Mouse (Mus musculus): ENCODE data around the gene Insl3. TPM values are rescaled to one million over a fixed set of nuclear protein-coding genes. Genes with fewer than 3 reads are reported as not detected.

The Insl3 gene
- polyA plus RNA-seq, 1 experiment from 2014 or later = 0.48 TPM

DNA sequence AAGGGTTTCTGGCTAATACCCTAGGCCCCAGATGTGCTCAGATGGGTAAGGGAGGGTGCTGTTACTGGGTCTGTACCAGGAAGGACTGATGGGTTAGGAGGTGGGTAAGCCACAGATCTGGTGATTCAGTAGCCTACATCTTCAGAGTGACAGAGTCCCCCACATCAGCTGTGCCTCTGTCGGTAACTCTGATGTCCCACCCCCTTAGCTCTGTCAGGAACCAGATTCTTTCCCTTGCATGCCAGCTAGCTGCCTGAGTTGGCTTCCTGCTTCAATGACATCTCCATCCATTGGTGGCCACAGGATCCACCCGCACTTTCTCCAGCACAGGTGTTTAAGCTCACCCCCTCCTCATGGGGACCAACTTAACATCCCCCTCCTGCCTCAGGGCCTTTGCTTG is 22.6 kb downstream of the Insl3 start:
- DNase-seq (ENCODE audit: low spot score, missing footprints) (no peak), ATAC-seq (ENCODE audit: low FRiP score) (no peak)
- no peaks in the 10 kb centered on the region for H3K36me3 ChIP-seq (ENCODE audit: control insufficient read depth, insufficient read depth, low read length)
- H3K4me3 ChIP-seq (ENCODE audit: low read depth, low read length) = no peak overlapping the region
- H3K27me3 ChIP-seq (ENCODE audit: control insufficient read depth, insufficient read depth, low read length) = peaks cover 11% of the 10 kb centered on the region
- no peak overlapping the region for H3K9ac ChIP-seq (ENCODE audit: low read length)
- peaks cover 2% of the 10 kb centered on the region; the same call in 1 of the 2 replicates for H3K4me1 ChIP-seq (ENCODE audit: control insufficient read depth, insufficient read depth, low read length)
- no peaks in the 10 kb centered on the region for H3K9me3 ChIP-seq (ENCODE audit: control insufficient read depth, low read length)
- WGBS = 76% methylated on average over 2 of the region's 2 CpGs
- no peak overlapping the region for H3K27ac ChIP-seq (ENCODE audit: low read depth, low read length)
- no peak overlapping the region for H3K4me2 ChIP-seq

DNA sequence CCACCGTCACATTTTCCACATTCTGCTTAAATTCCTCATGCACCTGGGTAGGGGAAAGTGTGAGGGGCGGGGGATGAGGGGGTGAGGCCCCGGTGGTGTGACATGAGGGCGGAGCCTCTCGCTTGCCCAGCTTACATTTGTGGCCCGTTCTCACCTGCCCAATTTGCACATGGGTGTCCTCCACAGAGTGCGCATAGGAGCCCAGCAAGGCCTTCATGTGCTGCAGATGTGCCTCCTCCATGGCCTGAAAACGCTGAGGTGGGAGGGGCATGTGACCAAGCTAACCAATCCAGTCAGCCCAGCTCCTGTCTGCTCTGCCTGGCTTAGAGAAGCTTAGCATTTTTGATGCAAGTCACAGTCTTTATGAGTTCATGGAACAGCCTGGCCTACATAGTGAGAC is 26.5 kb downstream of the Insl3 start:
- Histone ChIP-seq H3K27me3 (ENCODE audit: control insufficient read depth, insufficient read depth, low read length) (no peaks in the 10 kb centered on the region), H3K4me2 (no peak overlapping the region), H3K9me3 (ENCODE audit: control insufficient read depth, low read length) (no peaks in the 10 kb centered on the region), H3K9ac (ENCODE audit: low read length) (no peak overlapping the region), H3K27ac (ENCODE audit: low read depth, low read length) (no peak overlapping the region), H3K4me3 (ENCODE audit: low read depth, low read length) (no peak overlapping the region), H3K36me3 (ENCODE audit: control insufficient read depth, insufficient read depth, low read length) (no peaks in the 10 kb centered on the region), H3K4me1 (ENCODE audit: control insufficient read depth, insufficient read depth, low read length) (peaks cover 17% of the 10 kb centered on the region)
- DNase-seq (ENCODE audit: low spot score, missing footprints) (no peak), ATAC-seq (ENCODE audit: low FRiP score) (no peak)
- WGBS = 61% methylated on average over 8 of the region's 8 CpGs

DNA sequence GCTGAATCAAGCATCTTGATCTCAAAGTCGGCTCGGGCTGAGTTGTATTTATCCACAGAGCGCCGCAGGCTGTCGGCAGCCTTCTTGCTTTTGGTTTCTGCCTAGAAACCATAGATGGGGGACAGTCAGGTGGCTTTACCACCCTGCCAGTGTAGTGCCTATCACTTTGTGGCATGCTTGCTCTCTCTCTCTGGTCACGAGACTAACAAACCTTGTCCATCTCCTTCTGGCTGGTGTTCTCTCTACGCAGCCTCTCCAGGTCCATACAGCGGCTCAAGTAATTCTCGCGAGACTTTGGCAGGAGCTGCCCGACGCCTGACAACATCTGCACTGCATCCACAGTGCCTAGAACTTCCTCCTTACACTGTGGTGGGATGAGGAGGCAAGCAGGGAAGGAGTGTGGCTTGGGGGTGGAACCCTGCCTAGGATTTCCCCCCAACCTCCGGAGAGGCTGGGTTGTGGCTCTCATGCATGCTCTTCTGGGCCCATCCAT is 27.6 kb downstream of the Insl3 start:
- Histone ChIP-seq H3K27me3 (ENCODE audit: control insufficient read depth, insufficient read depth, low read length) (no peaks in the 10 kb centered on the region), H3K36me3 (ENCODE audit: control insufficient read depth, insufficient read depth, low read length) (no peaks in the 10 kb centered on the region), H3K4me3 (ENCODE audit: low read depth, low read length) (no peak overlapping the region), H3K4me1 (ENCODE audit: control insufficient read depth, insufficient read depth, low read length) (peaks cover 28% of the 10 kb centered on the region), H3K4me2 (no peak overlapping the region), H3K9ac (ENCODE audit: low read length) (no peak overlapping the region), H3K9me3 (ENCODE audit: control insufficient read depth, low read length) (no peaks in the 10 kb centered on the region), H3K27ac (ENCODE audit: low read depth, low read length) (no peak overlapping the region)
- 91% methylated on average over 13 of the region's 13 CpGs for WGBS
- DNase-seq (ENCODE audit: low spot score, missing footprints) (peak; percentile 59), ATAC-seq (ENCODE audit: low FRiP score) (no peak)

DNA sequence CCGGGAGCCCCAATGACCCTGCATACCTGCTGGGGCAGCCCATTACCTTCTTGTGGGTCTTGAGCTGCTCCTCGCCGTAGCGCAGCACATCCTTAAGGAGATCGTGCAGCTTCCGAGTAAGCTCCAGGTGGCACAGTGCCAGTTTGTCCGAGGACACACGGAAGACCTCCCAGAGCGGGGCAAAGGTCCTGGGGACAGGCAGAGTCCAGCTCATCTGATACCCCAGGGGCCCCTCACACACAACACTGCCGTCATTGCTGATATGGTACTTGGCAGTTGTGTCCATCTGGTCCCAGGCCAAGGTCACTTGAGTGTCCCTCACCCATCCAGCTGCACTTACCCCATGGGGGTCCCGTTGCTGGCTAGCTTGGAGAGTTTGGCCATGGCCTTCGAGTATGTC is 28.1 kb downstream of the Insl3 start:
- Histone ChIP-seq H3K9me3 (ENCODE audit: control insufficient read depth, low read length) (no peaks in the 10 kb centered on the region), H3K9ac (ENCODE audit: low read length) (no peak overlapping the region), H3K4me2 (no peak overlapping the region), H3K4me1 (ENCODE audit: control insufficient read depth, insufficient read depth, low read length) (peaks cover 29% of the 10 kb centered on the region), H3K36me3 (ENCODE audit: control insufficient read depth, insufficient read depth, low read length) (no peaks in the 10 kb centered on the region), H3K4me3 (ENCODE audit: low read depth, low read length) (no peak overlapping the region), H3K27ac (ENCODE audit: low read depth, low read length) (no peak overlapping the region), H3K27me3 (ENCODE audit: control insufficient read depth, insufficient read depth, low read length) (no peaks in the 10 kb centered on the region)
- WGBS = 92% methylated on average over 12 of the region's 12 CpGs
- ATAC-seq (ENCODE audit: low FRiP score) (no peak), DNase-seq (ENCODE audit: low spot score, missing footprints) (peak; percentile 45)

DNA sequence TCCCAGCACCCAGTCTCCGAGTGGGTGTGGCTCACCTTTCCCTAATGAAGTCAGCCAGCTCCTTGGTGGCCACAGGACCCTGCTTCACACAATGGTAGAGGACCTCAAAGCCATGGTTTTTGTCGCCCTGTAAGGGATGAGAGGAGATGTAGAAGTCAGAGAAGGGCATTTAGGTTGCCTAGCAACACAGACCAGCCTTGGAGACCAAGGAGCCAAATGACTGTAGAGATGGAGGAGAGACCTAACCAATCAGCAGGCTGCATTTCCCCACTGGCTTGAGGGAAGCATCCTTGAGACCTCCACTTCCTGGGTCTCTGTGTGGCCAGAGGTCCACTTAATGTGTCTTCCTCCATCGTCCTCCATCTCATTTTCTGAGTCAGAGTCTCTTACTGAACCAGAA is 29.2 kb downstream of the Insl3 start:
- H3K4me1 ChIP-seq (ENCODE audit: control insufficient read depth, insufficient read depth, low read length) = peaks cover 33% of the 10 kb centered on the region

DNA sequence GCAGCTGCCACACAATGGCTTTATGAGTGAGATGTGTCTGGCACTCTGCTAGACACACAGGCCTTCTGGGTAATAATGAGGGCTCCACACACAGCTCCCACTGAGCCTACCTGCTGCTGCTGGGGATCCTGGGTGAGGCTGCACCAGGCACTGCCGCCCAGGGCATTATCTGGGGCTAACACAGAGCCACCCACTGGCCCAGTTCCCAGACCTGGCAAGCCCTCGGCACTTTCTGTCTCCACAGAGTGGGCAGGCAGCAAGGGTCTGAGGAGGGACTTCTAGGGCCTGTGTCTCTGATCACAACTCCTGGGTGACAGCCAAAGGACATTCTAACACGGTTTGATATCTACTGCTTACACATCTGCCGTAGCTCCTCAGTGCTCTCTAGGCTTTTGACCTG is 30.2 kb downstream of the Insl3 start:
- Histone ChIP-seq H3K27ac (ENCODE audit: low read depth, low read length) (no peak overlapping the region; the same call in 1 of the 2 replicates), H3K9ac (ENCODE audit: low read length) (no peak overlapping the region), H3K4me3 (ENCODE audit: low read depth, low read length) (no peak overlapping the region), H3K9me3 (ENCODE audit: control insufficient read depth, low read length) (no peaks in the 10 kb centered on the region), H3K4me1 (ENCODE audit: control insufficient read depth, insufficient read depth, low read length) (peaks cover 33% of the 10 kb centered on the region), H3K4me2 (no peak overlapping the region), H3K27me3 (ENCODE audit: control insufficient read depth, insufficient read depth, low read length) (no peaks in the 10 kb centered on the region), H3K36me3 (ENCODE audit: control insufficient read depth, insufficient read depth, low read length) (no peaks in the 10 kb centered on the region)
- 63% methylated on average over 4 of the region's 4 CpGs for WGBS
- no peak for ATAC-seq (ENCODE audit: low FRiP score)
- no peak for DNase-seq (ENCODE audit: low spot score, missing footprints)

More for the DNA sequence above, 29.2 kb downstream of the Insl3 start:
- Histone ChIP-seq H3K9ac (ENCODE audit: low read length) (no peak overlapping the region), H3K36me3 (ENCODE audit: control insufficient read depth, insufficient read depth, low read length) (no peaks in the 10 kb centered on the region), H3K27ac (ENCODE audit: low read depth, low read length) (no peak overlapping the region), H3K9me3 (ENCODE audit: control insufficient read depth, low read length) (no peaks in the 10 kb centered on the region), H3K4me2 (no peak overlapping the region), H3K4me3 (ENCODE audit: low read depth, low read length) (no peak overlapping the region), H3K27me3 (ENCODE audit: control insufficient read depth, insufficient read depth, low read length) (no peaks in the 10 kb centered on the region)
- no peak for ATAC-seq (ENCODE audit: low FRiP score)
- DNase-seq (ENCODE audit: low spot score, missing footprints) = peak; percentile 72
- WGBS = 29% methylated on average over 3 of the region's 3 CpGs

DNA sequence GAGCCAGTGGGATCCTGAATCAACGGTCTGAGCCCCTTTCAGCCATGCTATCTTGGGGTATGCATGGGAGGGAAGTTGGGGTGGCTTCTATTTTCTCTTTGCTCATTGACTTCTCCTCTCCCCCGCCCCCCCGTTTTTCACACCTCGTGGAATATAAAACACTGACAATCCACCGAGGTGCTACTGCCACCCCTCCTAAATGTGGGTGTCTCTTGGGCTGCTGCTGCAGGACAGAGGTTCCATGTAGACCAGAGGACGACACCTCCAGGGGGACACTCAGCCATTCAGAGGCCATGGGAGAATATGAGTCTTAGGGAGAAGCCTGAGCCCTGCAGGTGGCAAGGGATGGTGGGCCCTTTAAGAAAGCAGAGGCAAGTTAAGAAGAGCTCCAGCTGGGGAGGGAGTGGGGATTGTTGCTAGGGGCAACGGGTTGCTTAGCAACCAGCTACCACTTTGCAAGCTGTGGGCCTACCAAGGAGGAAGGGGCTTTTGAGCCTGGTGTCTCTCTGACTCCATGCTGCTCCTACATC is 31.0 kb downstream of the Insl3 start:
- Histone ChIP-seq H3K4me2 (peak overlapping the region; percentile 15; the same call in 1 of the 2 replicates), H3K4me3 (ENCODE audit: low read depth, low read length) (no peak overlapping the region), H3K27ac (ENCODE audit: low read depth, low read length) (peak overlapping the region; percentile 52; the same call in 1 of the 2 replicates), H3K36me3 (ENCODE audit: control insufficient read depth, insufficient read depth, low read length) (no peaks in the 10 kb centered on the region), H3K27me3 (ENCODE audit: control insufficient read depth, insufficient read depth, low read length) (no peaks in the 10 kb centered on the region), H3K9ac (ENCODE audit: low read length) (no peak overlapping the region), H3K9me3 (ENCODE audit: control insufficient read depth, low read length) (no peaks in the 10 kb centered on the region), H3K4me1 (ENCODE audit: control insufficient read depth, insufficient read depth, low read length) (peaks cover 36% of the 10 kb centered on the region)
- ATAC-seq (ENCODE audit: low FRiP score) (peak; percentile 85), DNase-seq (ENCODE audit: low spot score, missing footprints) (peak; percentile 99)
- WGBS = 19% methylated on average over 7 of the region's 7 CpGs

DNA sequence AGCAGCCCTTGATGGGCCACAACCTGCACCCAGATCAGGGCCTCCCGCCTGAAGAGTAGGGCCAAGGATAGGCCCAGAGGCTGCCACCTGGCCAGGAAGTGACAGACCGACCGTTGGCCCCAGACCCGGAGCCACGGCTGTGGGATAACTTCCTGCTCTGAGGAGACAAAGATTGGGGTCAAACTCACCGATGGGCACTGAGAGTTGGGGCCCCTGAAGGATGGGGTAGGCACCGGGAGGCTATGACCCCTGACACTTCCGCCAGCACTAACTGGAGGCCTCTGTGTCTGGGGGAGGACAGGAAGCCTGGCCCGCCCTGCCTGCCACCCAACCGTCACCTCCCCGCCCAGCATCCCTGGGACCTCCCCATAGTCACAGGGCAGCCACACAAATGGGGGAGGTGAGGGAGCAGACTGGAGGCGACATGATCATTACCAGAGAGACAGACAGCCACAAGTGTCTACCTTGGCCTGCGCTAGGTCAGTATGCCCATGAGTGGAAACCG is 34.1 kb downstream of the Insl3 start:
- ATAC-seq (ENCODE audit: low FRiP score) = no peak
- H3K27me3 ChIP-seq (ENCODE audit: control insufficient read depth, insufficient read depth, low read length) = peaks cover 3% of the 10 kb centered on the region; the same call in 1 of the 2 replicates
- H3K4me3 ChIP-seq (ENCODE audit: low read depth, low read length) = no peak overlapping the region
- no peaks in the 10 kb centered on the region for H3K36me3 ChIP-seq (ENCODE audit: control insufficient read depth, insufficient read depth, low read length)
- DNase-seq (ENCODE audit: low spot score, missing footprints) = no peak
- peaks cover 39% of the 10 kb centered on the region for H3K4me1 ChIP-seq (ENCODE audit: control insufficient read depth, insufficient read depth, low read length)
- no peaks in the 10 kb centered on the region for H3K9me3 ChIP-seq (ENCODE audit: control insufficient read depth, low read length)
- no peak overlapping the region for H3K4me2 ChIP-seq
- H3K9ac ChIP-seq (ENCODE audit: low read length) = no peak overlapping the region
- H3K27ac ChIP-seq (ENCODE audit: low read depth, low read length) = no peak overlapping the region
- WGBS = 74% methylated on average over 14 of the region's 14 CpGs

DNA sequence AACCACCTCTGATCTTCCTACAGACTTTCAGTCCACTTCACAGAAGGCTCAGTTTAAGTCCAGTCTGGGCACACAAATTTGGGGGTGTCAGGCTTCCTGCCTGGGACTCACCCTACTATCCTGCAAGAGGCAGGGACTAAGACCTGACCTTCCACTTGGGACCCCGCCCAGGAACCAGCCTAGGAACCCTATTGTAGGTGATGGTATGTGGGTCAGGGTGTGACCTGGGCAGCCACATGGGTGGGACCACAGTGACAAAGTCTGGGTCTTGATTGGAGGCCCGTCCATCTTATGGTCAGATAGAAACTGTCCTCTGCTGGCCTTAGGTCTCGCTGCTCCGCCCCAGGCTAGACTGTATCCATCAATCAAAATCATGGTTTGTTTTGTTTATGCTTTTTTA is 35.4 kb downstream of the Insl3 start:
- Histone ChIP-seq H3K4me1 (ENCODE audit: control insufficient read depth, insufficient read depth, low read length) (peaks cover 41% of the 10 kb centered on the region), H3K27ac (ENCODE audit: low read depth, low read length) (no peak overlapping the region), H3K9ac (ENCODE audit: low read length) (no peak overlapping the region), H3K4me3 (ENCODE audit: low read depth, low read length) (no peak overlapping the region), H3K9me3 (ENCODE audit: control insufficient read depth, low read length) (no peaks in the 10 kb centered on the region), H3K4me2 (peak overlapping the region; percentile 6; the same call in 1 of the 2 replicates), H3K27me3 (ENCODE audit: control insufficient read depth, insufficient read depth, low read length) (peaks cover 3% of the 10 kb centered on the region; the same call in 1 of the 2 replicates), H3K36me3 (ENCODE audit: control insufficient read depth, insufficient read depth, low read length) (no peaks in the 10 kb centered on the region)
- WGBS = 74% methylated on average over 4 of the region's 4 CpGs
- DNase-seq (ENCODE audit: low spot score, missing footprints) (no peak), ATAC-seq (ENCODE audit: low FRiP score) (no peak)
